Mouse (Mus musculus): ENCODE results near the gene Pole2. TPM values are rescaled to one million over a fixed set of nuclear protein-coding genes. Genes with fewer than 3 reads are reported as not detected.
A peak's percentile ranks its signal among the peaks of the same experiment; 100 is the strongest.

The Pole2 gene
- 1 to 10 TPM; 1.0 to 1.3 TPM for total RNA-seq (2021)
- long read RNA-seq, partial matches to known transcripts: 0 of 1 reads
- long read RNA-seq, other reads (novel, unspliced or antisense): 0 of 1 reads

DNA sequence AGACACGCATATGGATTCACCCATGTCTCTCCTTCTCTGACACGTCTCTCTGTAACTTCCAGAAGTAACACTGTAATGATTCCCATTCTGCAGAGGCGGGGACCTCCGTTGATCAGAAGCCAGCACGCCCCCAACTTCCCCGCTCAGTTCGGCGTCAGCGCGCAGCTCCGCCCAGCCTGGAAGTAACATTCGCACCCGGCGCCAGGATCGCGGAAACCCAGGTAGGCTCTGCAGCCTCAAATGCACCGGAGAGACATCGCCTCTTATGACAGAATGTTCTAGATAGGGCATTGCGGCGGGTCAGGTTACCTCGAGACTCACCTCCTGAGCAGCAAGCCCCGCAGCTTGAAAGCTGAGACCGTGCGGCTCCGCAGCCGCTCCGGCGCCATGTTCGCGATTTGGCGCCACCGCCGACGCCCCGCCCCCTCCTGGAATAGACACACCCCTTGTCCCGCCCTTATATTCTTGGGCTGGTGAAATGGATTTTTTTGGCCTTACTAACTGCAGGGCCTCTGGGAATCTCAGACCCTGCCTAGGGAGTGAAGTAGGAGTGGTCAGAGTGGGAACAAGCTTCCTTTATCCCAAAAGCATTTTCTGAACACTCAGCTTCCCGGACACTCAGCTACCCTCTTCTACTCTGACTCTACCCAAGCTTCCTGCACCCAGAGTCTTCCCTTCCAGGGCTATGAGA is at the start of gene Pole2:
TSS of gene Pole2 (minus strand) at position 420 of the 691 bp plus-strand sequence.
- DNase-seq (ENCODE audit: low spot score in 2 of 2): peak; percentile 87 to 90

DNA sequence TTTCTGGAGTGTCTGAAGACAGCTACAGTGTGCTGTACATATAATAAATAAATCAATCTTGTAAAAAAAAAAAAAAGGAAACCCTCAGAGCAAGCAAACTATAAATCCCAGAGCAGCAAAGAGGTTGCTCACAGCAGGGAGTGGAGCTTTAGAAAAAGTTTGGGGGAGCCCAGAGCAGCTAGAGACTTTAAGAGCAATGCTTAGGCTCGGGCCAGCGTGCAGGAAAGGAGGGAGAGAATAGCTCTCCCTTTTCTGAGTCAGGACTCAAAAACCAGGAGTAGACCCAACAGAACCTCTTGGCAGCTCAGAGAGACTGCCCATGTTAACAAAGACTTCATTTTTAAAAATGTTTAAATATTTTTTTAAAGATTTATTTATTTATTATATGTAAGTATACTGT is 41.0 kb upstream of the Pole2 start:
- no peak for DNase-seq (ENCODE audit: low spot score in 2 of 2)

DNA sequence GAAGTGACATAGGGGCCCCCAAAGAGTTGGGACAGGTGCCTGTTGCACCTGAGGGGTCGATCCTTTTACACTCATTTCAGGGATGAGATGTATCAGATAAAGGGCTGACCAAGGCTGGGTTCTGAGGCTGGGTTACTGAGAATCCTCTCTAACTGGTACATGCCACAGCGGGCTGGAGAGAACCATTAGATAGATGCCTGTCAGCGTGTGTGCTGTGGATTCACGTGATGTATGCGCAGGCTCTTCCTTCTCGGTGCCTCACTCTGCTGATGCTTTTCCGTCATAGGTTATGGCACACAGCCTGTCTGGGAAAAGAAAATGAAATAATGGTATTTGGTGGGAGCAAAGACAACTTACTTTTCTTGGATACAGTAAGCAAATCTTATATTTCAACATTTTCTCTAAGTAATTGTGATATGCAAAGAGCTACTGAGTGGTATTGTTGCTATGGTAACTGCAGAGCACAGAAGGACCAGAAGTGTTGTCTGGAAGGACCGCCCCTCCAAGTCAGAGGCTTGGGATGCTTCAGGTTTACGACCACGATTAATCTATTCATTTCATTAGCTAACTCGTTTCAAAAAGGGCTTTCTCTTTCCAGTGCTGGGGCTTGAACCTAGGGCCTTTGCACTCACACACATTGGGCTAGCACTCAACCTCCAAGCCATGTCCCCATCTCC is 40.1 kb upstream of the Pole2 start:
- DNase-seq (ENCODE audit: low spot score in 2 of 2): no peak

DNA sequence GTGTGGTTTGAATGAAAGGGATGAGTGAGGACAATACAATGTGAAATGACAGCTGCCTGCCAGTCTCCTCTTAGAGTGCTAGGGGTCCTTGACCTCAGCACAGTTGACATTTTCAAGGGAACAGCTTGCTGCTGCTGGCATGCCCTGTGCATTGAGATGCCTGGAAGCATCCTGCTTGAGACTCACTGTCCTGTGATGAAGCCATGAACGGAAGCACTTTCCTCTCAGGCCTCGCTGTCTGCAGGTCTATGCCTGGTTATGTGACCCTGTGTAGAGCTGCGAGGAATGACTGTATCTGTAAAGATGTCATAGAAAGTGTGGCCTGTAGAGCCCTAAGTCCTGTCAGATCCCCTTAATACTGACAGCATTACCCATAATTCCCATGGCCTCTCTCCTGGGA is 37.0 kb upstream of the Pole2 start:
- no peak for DNase-seq (ENCODE audit: low spot score in 2 of 2)

DNA sequence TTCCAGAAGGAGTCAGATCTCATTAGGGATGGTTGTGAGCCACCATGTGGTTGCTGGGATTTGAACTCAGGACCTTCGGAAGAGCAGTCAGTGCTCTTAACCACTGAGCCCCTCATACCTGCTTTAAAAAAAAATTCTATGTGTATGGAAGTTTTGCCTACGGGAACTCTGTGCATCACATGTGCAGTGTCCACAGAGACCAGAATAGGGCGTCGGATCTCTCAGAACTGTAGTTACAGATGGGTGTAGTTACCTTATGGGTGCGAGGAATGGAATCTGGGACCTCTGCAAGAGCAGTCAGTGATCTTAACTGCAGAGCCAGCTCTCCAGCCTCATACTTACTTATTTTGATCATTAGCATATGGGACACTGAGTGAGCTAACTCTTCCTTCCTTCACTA is 34.3 kb upstream of the Pole2 start:
- no peak for DNase-seq (ENCODE audit: low spot score in 2 of 2)

DNA sequence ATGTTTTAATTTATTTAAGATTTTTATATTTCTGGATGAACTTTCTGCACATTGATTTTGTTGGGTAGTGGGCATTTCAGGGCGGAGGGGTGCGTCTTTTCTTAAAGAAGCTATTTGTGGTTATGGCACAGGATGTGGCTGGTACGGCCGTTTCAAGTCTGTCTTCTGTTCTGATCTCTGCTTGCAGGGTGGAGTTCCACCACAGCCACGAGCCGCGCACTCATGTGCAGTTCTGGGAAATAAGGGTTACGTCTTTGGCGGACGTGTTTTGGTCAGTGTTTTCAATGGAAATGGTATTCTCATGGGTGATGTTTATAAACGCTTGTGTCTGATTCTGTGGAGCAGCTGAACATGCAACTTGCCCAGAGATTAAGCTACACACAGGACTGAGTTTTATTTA is 29.8 kb upstream of the Pole2 start:
- DNase-seq (ENCODE audit: low spot score in 2 of 2): no peak

DNA sequence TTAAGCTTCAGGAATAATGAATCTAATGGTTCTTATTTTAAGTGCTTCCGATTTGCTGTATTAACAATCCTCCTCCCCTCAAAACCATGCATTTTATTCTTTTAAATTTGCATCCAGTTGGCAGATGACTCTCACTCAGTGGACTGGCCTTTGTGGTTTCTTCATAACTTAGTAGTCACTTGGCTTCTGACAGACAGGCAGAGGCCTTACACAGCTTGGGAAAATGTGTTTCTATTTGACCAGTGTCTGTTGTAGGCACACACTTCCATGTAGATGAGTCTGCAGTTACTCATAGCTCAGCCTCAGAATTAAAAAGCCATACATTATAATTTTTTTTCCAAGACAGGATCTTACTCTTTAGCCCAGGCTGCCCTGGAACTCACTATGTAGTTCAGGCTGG is 25.8 kb upstream of the Pole2 start:
- no peak for DNase-seq (ENCODE audit: low spot score in 2 of 2)

DNA sequence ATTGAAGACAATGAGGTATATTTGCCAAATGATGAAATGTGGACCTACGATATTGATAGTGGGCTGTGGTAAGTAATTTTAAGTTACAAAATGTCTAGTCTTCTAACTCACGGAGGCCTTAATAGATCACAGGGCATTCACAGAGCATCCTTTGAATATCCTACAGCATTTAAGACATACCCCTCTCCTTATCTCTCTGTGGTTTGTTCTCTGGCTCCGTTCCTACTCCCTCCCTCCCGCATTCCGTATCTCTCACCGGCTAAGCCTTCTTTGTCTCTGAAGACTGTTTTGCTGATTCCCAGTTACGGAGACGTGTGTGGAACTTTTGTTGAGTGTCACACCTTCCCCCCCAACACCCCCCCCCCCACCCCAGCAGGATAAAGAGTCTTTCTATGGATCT is 22.8 kb upstream of the Pole2 start:
- no peak for DNase-seq (ENCODE audit: low spot score in 2 of 2)

DNA sequence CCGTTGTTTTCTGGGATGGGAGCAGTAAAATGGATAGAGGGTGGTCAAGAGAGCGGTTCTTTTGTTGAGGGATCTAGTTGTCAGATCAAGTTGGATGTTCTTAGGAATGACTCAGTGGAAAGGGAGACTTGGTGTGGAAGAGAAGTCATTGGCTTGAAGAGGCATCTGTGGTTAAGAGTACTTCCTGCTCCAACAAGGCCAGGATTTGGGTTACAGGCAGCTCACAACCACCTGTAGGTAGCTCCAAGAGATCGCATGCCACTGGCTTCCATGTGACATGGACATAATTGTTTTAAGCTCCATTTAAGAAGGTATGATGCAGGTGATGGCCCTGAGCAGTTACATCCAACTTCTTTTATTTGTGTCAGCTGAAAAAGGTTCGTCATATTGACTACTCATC is 21.8 kb upstream of the Pole2 start:
- DNase-seq (ENCODE audit: low spot score in 2 of 2): no peak

DNA sequence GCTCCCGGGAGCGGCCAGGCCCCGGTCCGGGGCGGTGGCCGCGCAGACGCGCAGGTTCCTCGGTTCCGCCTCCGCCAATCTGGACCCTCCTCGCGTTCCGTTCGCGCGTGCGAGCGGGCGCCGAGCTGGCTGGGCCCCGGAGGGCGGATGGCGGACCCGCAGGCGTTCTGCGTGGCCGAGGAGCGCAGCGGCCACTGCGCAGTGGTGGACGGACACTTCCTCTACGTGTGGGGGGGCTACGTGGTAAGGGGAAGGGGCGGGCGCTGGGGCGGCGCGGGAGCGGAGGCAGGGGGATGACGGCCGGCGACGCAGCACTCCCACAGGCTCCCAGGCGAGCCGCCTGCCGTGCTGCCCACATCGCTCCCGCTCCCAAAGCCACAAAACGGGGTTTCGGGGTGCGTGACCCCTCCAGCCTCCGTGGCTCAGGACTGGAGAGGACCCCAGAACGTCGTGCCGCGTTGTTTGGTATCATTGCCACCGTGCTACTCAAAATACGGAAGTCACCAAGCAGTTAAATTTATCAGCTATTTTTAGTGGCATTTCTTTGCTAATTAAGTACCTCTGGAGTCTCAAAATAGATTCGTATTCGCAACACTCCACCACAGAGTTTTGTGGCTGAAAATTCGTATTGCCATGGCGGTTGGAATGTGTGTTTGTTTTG is 13.9 kb upstream of the Pole2 start:
- DNase-seq (ENCODE audit: low spot score in 2 of 2): peak; percentile 74 to 81

DNA sequence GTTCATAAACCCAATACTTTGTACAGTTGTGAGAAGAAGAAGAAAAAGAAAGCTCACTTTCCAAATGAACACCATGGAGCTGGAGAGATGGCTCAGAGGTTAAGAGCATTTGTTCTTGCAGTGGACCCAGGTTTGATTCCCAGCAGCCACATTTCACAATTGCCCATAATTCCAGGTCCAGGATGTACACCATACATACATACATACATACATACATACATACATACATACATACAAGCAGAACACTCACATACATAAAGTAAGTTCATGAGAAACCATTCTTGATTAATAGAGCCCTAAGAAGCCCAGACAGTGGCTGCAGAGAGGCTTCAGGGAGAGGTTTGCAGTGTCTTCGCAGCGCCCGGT is 13.4 kb upstream of the Pole2 start:
- DNase-seq (ENCODE audit: low spot score in 2 of 2): no peak

DNA sequence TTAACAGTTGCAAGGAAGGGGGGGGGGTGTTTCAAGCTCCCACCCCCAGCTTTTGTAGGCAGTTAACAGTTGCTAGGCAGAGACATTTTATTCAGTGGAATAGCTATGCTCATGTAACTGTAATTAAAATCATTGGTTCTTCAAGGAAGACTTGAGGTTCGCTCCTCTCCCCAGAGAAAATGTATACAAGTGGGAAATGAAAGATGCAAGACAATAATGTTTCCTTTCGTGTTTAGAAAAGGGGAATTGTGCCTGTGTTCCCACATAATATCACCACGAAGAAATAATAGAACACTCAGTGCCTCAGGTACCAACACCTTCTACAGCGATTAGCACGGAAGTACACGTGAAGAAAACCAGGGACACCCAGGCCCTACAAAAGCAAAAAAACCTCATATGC is 12.9 kb upstream of the Pole2 start, which contains the start of gene Klhdc1:
TSS of gene Klhdc1 (plus strand) at position 301 of the 400 bp plus-strand sequence.
- DNase-seq (ENCODE audit: low spot score in 2 of 2): no peak

DNA sequence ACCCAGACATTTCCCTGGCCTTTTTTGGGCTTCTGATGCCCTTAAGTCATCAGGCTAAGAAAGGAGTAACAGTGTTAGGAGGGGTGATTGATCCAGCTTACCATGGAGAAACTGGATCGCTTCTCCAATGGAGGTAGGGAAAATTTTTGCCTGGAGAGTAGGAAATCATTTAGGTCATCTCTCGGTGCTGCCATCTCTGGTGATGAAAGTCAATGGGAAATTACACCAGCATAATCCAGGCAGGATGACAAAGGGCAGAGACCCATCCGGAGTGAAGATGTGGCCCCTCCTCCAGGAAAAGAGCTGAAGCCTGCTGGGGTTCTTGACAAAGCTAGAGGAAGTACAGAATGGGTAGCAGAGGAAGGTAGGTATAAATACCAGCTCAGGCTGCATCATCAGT is 10.3 kb upstream of the Pole2 start:
- no peak for DNase-seq (ENCODE audit: low spot score in 2 of 2)

DNA sequence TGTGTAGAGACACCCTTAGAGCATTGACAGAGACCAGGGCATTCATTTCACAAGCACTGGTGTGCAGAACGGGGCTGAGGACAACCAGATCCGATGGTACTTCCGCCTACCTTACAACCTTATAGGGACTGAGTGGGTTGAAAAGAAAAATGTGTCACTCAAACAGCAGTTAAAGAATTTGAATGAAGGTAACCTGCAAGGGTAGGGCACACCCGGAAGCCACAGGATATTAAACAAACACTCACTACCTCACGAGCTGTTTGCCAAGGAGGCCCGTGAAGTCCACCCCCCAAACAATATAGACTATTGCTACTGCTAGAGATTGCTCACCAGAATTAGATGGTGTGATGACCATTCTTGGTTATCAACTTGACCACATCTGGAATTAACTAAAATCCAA is 7.8 kb upstream of the Pole2 start:
- DNase-seq (ENCODE audit: low spot score in 2 of 2): no peak

DNA sequence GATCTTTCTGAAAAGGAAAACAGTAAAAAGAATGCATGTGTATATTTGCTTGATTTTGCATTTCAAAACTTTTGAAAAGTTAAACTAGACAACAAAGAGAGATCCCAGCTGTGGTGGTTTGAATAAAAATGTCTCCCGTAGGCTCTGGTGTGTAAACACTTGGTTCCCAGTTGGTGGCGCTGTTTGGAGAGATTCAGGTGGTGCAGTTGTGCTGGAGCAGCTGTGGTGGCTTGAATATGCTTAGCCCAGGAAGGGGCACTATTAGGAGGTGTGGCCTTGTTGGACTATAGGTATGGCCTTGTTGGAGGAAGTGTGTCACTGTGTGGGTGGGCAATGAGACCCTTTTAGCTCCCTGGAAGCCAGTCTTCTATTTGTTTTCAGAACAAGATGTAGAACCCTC is 1.3 kb upstream of the Pole2 start:
- DNase-seq (ENCODE audit: low spot score in 2 of 2): no peak

DNA sequence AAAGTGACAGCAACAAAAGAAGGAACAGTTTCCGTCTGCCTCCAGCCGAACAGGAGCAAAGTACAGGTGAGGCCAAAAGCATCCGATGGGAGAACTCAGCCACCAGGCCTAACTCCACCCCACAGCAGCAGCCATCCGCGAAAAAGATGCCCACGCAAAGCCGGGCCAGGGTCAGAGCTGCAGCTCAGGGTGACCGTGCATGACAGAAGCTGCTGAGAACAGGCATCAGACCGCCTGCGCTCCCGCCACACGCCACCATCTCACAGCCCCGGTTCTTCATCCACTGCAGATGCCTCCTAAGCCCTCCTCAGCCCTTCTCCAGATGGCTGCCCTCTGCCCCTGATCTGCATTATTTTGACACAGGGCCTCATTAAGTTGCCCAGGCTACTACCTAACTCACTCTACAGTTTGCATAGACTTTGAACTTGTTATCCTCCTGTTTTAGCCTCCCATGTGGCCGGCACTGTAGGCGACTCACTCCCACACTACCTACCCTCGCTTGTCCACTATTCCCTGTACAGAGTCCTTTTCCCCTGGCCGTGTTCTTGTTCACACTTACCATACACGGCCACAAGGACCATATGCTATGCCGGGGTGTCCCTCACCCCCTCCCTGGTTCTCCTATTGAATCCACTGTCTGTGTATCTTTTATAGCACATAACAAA is 7.2 kb downstream of the Pole2 start:
- no peak for DNase-seq (ENCODE audit: low spot score in 2 of 2)

DNA sequence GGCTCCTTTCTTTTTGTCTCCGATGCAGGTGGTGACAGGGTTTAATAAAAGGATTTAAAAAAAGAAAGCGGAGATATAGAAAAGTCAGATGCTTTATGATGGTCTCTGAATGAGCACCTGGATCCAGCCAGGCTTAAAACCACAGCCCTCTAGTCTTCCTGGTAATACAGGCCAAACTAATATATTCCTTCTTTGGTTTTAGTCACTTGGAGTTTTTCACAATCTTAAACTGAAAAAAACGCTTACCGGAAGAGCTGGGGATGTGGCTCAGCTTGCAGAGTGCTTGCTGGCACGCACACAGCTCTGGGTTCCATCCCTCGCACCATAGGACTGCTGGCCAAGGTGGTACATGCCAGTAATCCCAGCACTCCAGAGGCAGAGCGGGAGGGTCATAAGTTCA is 11.4 kb downstream of the Pole2 start:
- DNase-seq (ENCODE audit: low spot score in 2 of 2): no peak

DNA sequence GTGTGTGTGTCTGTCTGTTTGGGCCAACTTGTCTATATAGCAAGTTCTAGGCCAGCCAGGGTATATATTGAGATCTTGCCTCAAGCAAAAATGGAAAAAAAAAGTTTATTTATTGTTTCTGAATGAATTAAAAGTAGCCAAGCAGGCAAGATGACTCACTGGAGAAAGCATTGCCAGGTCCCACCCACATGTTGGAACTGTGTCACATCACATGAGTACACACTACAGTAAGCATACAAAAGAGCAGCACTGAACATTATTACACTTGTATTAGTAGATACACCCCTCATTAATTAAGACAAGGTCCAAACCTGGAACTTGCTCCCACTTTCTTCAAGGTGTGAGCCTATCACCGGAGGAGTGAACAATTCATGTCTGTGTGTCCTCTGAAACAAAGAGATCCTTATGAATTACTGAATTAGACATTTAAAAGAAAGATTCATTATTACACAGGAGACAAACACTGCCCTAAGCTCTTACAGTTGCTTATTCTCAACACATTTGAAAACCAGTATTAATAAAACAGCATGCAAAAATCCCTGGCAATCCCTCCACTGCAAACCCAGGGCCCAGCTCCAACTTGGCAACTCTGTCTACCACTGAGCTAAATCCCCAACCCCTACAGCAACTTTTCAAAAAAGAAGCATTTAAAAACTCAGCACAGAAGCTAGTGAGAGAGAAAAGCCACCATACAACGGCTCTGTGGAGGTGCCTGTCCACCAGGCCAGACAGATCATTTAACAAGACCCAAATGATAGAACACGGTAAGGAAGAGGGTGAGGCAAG is 12.8 kb downstream of the Pole2 start:
- DNase-seq (ENCODE audit: low spot score in 2 of 2): peak; percentile 60 to 67

DNA sequence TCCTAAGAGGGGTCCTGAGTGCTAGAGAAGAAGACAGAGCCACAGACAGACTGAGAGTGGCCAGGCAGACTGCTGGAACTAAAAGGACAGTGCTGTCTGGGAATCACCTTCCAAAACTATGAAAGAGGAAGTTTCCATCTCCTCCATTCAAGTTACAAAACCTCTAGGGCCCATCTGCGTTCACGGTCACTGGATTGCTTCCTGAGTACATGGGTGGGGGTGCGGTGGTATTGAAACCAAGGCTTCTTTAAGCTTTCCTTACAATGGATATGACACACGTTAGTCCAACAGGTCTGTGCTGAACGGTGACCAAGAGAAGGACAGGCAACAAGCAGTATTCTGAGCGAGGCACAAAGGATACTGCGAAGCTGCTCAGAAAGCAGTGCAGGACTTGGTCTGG is 13.6 kb downstream of the Pole2 start:
- no peak for DNase-seq (ENCODE audit: low spot score in 2 of 2)

DNA sequence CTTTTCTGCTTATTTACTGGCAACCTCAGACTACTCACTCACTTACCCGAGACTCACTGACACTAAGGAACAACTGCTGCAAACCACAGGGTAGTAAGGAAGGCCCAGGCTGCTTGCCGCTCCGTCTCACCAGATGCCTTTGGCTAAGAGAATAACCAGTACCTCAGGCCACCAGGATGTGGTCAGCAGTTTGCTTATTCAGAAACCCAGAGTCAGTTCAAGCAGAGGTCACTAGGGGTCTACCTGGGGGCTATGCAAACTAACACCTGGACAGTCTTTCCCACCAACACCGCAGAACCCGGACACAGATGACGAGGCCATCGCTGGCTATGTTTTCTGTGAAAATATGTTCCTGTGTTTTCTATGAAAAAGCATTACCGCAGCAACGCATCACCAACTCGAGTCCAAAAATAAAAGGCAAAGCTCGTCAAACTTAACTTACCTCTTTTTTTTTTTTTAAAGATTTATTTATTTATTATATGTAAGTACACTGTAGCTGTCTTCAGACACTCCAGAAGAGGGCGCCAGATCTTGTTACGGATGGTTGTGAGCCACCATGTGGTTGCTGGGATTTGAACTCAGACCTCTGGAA is 14.7 kb downstream of the Pole2 start:
- DNase-seq (ENCODE audit: low spot score in 2 of 2): no peak

DNA sequence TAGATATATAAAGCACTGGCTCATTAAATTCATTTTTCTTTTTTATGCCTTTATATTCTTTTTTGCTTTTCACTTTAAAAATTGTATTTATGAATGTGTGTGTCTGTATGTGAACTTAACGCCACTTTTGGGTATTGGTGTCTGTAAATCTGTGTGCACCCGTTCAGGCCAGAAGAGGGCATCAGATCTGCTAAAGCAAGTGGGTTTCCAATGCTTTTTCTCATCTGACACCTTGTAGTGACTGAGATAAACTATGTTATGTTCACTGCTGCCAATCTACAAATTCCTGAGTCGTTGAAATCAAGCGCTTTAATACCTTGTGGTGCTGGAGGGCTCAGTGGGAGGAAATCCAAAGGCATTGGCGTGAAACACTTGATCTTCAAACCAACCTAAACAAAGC is 16.9 kb downstream of the Pole2 start:
- no peak for DNase-seq (ENCODE audit: low spot score in 2 of 2)
